Mouse (Mus musculus): ENCODE measurements at regions not wholly inside any gene's neighbourhood (a gene's known extent, or its start where the extent isn't known, plus 50 kb on each side); places are given as distances from the start of the nearest gene placed in this dataset.

GRCm38 (mm10) chr2:59420496-59420895 lies 64.0 kb upstream of the Dapl1 start:
- no peak for TF ChIP-seq CTCF (IDR thresholded peaks at IDR 0.05)
- no peak for TF ChIP-seq EP300 (IDR thresholded peaks at IDR 0.05)
